Mouse (Mus musculus): ENCODE results near the gene Rccd1. TPM values are rescaled to one million over a fixed set of nuclear protein-coding genes. Genes with fewer than 3 reads are reported as not detected.

Gene Rccd1
- polyA plus RNA-seq, 2 experiments = 8.0 to 26.2 TPM

GRCm38 (mm10) chr7:80371041-80371751 lies 46.9 kb upstream of the Rccd1 start, which contains the start of gene Man2a2:
Gene Man2a2 (minus strand): TSS chr7:80371375.
- peak within 1 kb of the TSS; percentile 82 for H3K27ac ChIP-seq (replicated peaks; ENCODE audit: low read depth, low read length)
- ATAC-seq (ENCODE audit: low FRiP score, low read depth) (peak; percentile 78), DNase-seq (ENCODE audit: low spot score) (peak; percentile 64)
- 1% methylated on average over 52 of the region's 86 CpGs for whole genome bisulfite sequencing
- TF ChIP-seq POLR2A (IDR thresholded peaks at IDR 0.05; ENCODE audit: borderline replicate concordance, extremely low read depth, insufficient read depth, insufficient read length) = no peak
- peak within 1 kb of the TSS; percentile 68 for H3K4me2 ChIP-seq (replicated peaks; ENCODE audit: low read depth, low read length, severe bottlenecking)
- peaks cover 25% of the 10 kb centered on the region for H3K36me3 ChIP-seq (ENCODE audit: control insufficient read depth, insufficient read depth, low read length)
- H3K9ac ChIP-seq (ENCODE audit: low read depth, low read length, severe bottlenecking) = peak within 1 kb of the TSS; percentile 88
- peak within 1 kb of the TSS; percentile 91 for H3K4me3 ChIP-seq (replicated peaks; ENCODE audit: low read length)
- H3K9me3 ChIP-seq (ENCODE audit: control insufficient read depth, low read length) = no peaks in the 10 kb centered on the region
- H3K4me1 ChIP-seq (ENCODE audit: control insufficient read depth, insufficient read depth, low read length) = peaks cover 12% of the 10 kb centered on the region
- no peaks in the 10 kb centered on the region for H3K27me3 ChIP-seq (ENCODE audit: control insufficient read depth, insufficient read depth, low read length)

GRCm38 (mm10) chr7:80370649-80371040 lies 46.4 kb upstream of the Rccd1 start:
- Histone ChIP-seq H3K4me3 (replicated peaks; ENCODE audit: low read length) (peak overlapping the region; percentile 91), H3K36me3 (ENCODE audit: control insufficient read depth, insufficient read depth, low read length) (peaks cover 30% of the 10 kb centered on the region), H3K9ac (ENCODE audit: low read depth, low read length, severe bottlenecking) (peak overlapping the region; percentile 88), H3K27ac (replicated peaks; ENCODE audit: low read depth, low read length) (peak overlapping the region; percentile 82), H3K9me3 (ENCODE audit: control insufficient read depth, low read length) (no peaks in the 10 kb centered on the region), H3K27me3 (ENCODE audit: control insufficient read depth, insufficient read depth, low read length) (no peaks in the 10 kb centered on the region), H3K4me1 (ENCODE audit: control insufficient read depth, insufficient read depth, low read length) (peaks cover 12% of the 10 kb centered on the region), H3K4me2 (replicated peaks; ENCODE audit: low read depth, low read length, severe bottlenecking) (peak overlapping the region; percentile 68)
- WGBS = 3% methylated on average over 29 of the region's 31 CpGs
- TF ChIP-seq POLR2A (IDR thresholded peaks at IDR 0.05; ENCODE audit: borderline replicate concordance, extremely low read depth, insufficient read depth, insufficient read length) = no peak
- peak; percentile 60; the same call in 1 of the 2 replicates for ATAC-seq (ENCODE audit: low FRiP score, low read depth)
- DNase-seq (ENCODE audit: low spot score) = peak; percentile 76

GRCm38 (mm10) chr7:80369967-80370431 lies 45.7 kb upstream of the Rccd1 start:
- no peak for ATAC-seq (ENCODE audit: low FRiP score, low read depth)
- Histone ChIP-seq H3K4me2 (replicated peaks; ENCODE audit: low read depth, low read length, severe bottlenecking) (peak overlapping the region; percentile 68), H3K4me1 (ENCODE audit: control insufficient read depth, insufficient read depth, low read length) (peaks cover 12% of the 10 kb centered on the region), H3K4me3 (replicated peaks; ENCODE audit: low read length) (peak overlapping the region; percentile 91), H3K9me3 (ENCODE audit: control insufficient read depth, low read length) (no peaks in the 10 kb centered on the region), H3K27ac (replicated peaks; ENCODE audit: low read depth, low read length) (peak overlapping the region; percentile 82; the same call in 1 of the 2 replicates), H3K36me3 (ENCODE audit: control insufficient read depth, insufficient read depth, low read length) (peaks cover 31% of the 10 kb centered on the region), H3K9ac (ENCODE audit: low read depth, low read length, severe bottlenecking) (peak overlapping the region; percentile 88), H3K27me3 (ENCODE audit: control insufficient read depth, insufficient read depth, low read length) (no peaks in the 10 kb centered on the region)
- DNase-seq (ENCODE audit: low spot score) = no peak
- TF ChIP-seq POLR2A (IDR thresholded peaks at IDR 0.05; ENCODE audit: borderline replicate concordance, extremely low read depth, insufficient read depth, insufficient read length) = no peak
- 20% methylated on average over 4 of the region's 4 CpGs for WGBS

- Histone ChIP-seq H3K9me3 (ENCODE audit: control insufficient read depth, low read length) (no peaks in the 10 kb centered on the region), H3K36me3 (ENCODE audit: control insufficient read depth, insufficient read depth, low read length) (peaks cover 35% of the 10 kb centered on the region), H3K4me2 (replicated peaks; ENCODE audit: low read depth, low read length, severe bottlenecking) (peak overlapping the region; percentile 68), H3K4me1 (ENCODE audit: control insufficient read depth, insufficient read depth, low read length) (peaks cover 12% of the 10 kb centered on the region), H3K27ac (replicated peaks; ENCODE audit: low read depth, low read length) (no peak overlapping the region), H3K4me3 (replicated peaks; ENCODE audit: low read length) (peak overlapping the region; percentile 91; the same call in 1 of the 2 replicates), H3K9ac (ENCODE audit: low read depth, low read length, severe bottlenecking) (no peak overlapping the region), H3K27me3 (ENCODE audit: control insufficient read depth, insufficient read depth, low read length) (no peaks in the 10 kb centered on the region)
- TF ChIP-seq POLR2A (IDR thresholded peaks at IDR 0.05; ENCODE audit: borderline replicate concordance, extremely low read depth, insufficient read depth, insufficient read length) = no peak
- 52% methylated on average over 5 of the region's 5 CpGs for WGBS
- no peak for ATAC-seq (ENCODE audit: low FRiP score, low read depth)
- DNase-seq (ENCODE audit: low spot score) = no peak
These were observed 45.2 kb upstream of the Rccd1 start for GRCm38 (mm10) chr7:80369461-80369860.

- H3K4me1 ChIP-seq (ENCODE audit: control insufficient read depth, insufficient read depth, low read length) = peaks cover 12% of the 10 kb centered on the region
- no peak overlapping the region for H3K27ac ChIP-seq (replicated peaks; ENCODE audit: low read depth, low read length)
- H3K27me3 ChIP-seq (ENCODE audit: control insufficient read depth, insufficient read depth, low read length) = no peaks in the 10 kb centered on the region
- 0 out of 2 replicates have a peak overlapping the region, but pooled peaks have one; percentile 2 for H3K4me3 ChIP-seq (replicated peaks; ENCODE audit: low read length)
- ATAC-seq (ENCODE audit: low FRiP score, low read depth) = no peak
- DNase-seq (ENCODE audit: low spot score) = no peak
- WGBS = 71% methylated on average over 20 of the region's 20 CpGs
- no peaks in the 10 kb centered on the region for H3K9me3 ChIP-seq (ENCODE audit: control insufficient read depth, low read length)
- no peak overlapping the region for H3K9ac ChIP-seq (ENCODE audit: low read depth, low read length, severe bottlenecking)
- H3K36me3 ChIP-seq (ENCODE audit: control insufficient read depth, insufficient read depth, low read length) = peaks cover 41% of the 10 kb centered on the region
- peak overlapping the region; percentile 68; the same call in 1 of the 2 replicates for H3K4me2 ChIP-seq (replicated peaks; ENCODE audit: low read depth, low read length, severe bottlenecking)
- TF ChIP-seq POLR2A (IDR thresholded peaks at IDR 0.05; ENCODE audit: borderline replicate concordance, extremely low read depth, insufficient read depth, insufficient read length) = no peak
These were observed 44.6 kb upstream of the Rccd1 start for GRCm38 (mm10) chr7:80368635-80369421.

Data from limb, embryonic 14.5 days (tissue).